Mouse (Mus musculus) limb, embryonic 14.5 days (tissue): ENCODE data around the gene Pde1c. TPM values are rescaled to one million over a fixed set of nuclear protein-coding genes. Genes with fewer than 3 reads are reported as not detected.

Experiments
- ATAC-seq: fragments of 200-750 bp; cut with Nextera tagmentation; 2 replicates; pipeline ENCODE4 v1.8.0; 2017; ENCODE audit warnings: low read depth, moderate number of reproducible peaks, moderate TSS enrichment; ENCODE audit not compliant: low FRiP score
- DNase-seq: peaks from one replicate; pipeline ENCODE4 v3.0.0-alpha.2; 2015; ENCODE audit warnings: low spot score
- H3K27ac ChIP-seq: fragments of 300-500 bp; sonication (generic); replicated peaks from 2 replicates; pipeline ENCODE4 v1.5.1; 2014; ENCODE audit warnings: low read depth, mild to moderate bottlenecking, low read length, moderate library complexity, mixed read lengths
- H3K27me3 ChIP-seq: fragments of 300-500 bp; sonication (generic); 2 replicates; pipeline ENCODE4 v1.6.1; 2014; ENCODE audit warnings: low read length, mixed read lengths; ENCODE audit not compliant: control insufficient read depth, insufficient read depth
- H3K36me3 ChIP-seq: fragments of 300-500 bp; sonication (generic); 2 replicates; pipeline ENCODE4 v1.6.1; 2014; ENCODE audit warnings: mild to moderate bottlenecking, low read length, moderate library complexity, mixed read lengths; ENCODE audit not compliant: control insufficient read depth, insufficient read depth
- H3K4me1 ChIP-seq: fragments of 300-500 bp; sonication (generic); 2 replicates; pipeline ENCODE4 v1.6.1; 2014; ENCODE audit warnings: antibody characterized with exemption, low read length, mixed read lengths; ENCODE audit not compliant: control insufficient read depth, insufficient read depth
- H3K4me2 ChIP-seq: fragments of 300-500 bp; sonication (generic); replicated peaks from 2 replicates; pipeline ENCODE4 v1.6.1; 2014; ENCODE audit warnings: low read depth, mild to moderate bottlenecking, low read length, moderate library complexity; ENCODE audit not compliant: severe bottlenecking
- H3K4me3 ChIP-seq: fragments of 300-500 bp; sonication (generic); replicated peaks from 2 replicates; pipeline ENCODE4 v1.5.1; 2014; ENCODE audit warnings: low read length
- H3K9ac ChIP-seq: fragments of 300-500 bp; sonication (generic); 2 replicates; pipeline ENCODE4 v1.6.1; 2014; ENCODE audit warnings: mild to moderate bottlenecking, low read depth, low read length, moderate library complexity; ENCODE audit not compliant: severe bottlenecking
- H3K9me3 ChIP-seq: fragments of 300-500 bp; sonication (generic); 2 replicates; pipeline ENCODE4 v1.6.1; 2016; ENCODE audit warnings: low read length; ENCODE audit not compliant: control insufficient read depth
- POLR2A ChIP-seq: fragments of 200-500 bp; IDR thresholded peaks from 2 replicates; pipeline ENCODE4 v1.8.0; 2012; ENCODE audit warnings: inconsistent platforms, mild to moderate bottlenecking, moderate library complexity, borderline replicate concordance; ENCODE audit not compliant: insufficient read depth, insufficient read length; ENCODE audit errors: extremely low read depth
- WGBS: fragments of 180-500 bp; shearing (Covaris S2); extraction: QIAGEN DNeasy Blood & Tissue Kit; methylation state at CpG from one replicate; pipeline ENCODE4 v1.1.7; 2014; 5-methylcytosine and 5-hydroxymethylcytosine counted together
- polyA plus RNA-seq, 2 experiments: library from polyadenylated mRNA; depleted of rRNA in 1 of 2; stranded (reverse) in 1 of 2; unstranded in 1 of 2; fragments of >200 nt; fragmentation: Nextera tagmentation in 1 of 2; extraction: Ambion mirVana in 1 of 2; gene quantifications; 2 replicates each; pipeline versions ENCODE4 v1.2.1 to v1.2.3; 2012 to 2014

Gene Pde1c
- polyA plus RNA-seq, 2 experiments: 2.2 to 2.4 TPM

DNA sequence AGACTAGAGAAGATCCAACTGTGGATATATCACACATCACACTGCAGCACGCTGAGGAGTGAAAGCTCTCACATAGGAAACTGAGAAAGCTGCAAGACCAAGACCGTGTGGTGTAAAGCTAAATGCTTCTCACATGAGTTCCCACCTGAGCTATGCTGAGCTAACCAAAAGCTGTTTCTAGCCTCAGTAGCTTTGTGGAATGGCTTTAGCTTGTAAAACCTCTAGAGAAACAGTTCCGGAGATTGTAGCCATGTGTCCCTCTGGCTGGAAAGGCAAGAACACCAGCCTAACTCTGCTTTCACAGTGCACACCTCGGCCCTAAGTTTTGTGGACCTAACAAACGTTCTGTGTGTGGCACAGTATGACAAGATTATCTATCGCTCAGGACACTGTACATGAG, 208.8 kb downstream of the Pde1c start:
- no peak for ATAC-seq
- Histone ChIP-seq H3K9me3 (no peaks in the 10 kb centered on the region), H3K27me3 (peaks cover 12% of the 10 kb centered on the region; the same call in 1 of the 2 replicates), H3K36me3 (no peaks in the 10 kb centered on the region), H3K4me3 (no peak overlapping the region), H3K4me2 (no peak overlapping the region), H3K4me1 (peaks cover 13% of the 10 kb centered on the region), H3K27ac (no peak overlapping the region), H3K9ac (no peak overlapping the region)
- WGBS: 48% methylated on average over 6 of the region's 6 CpGs
- TF ChIP-seq POLR2A: no peak
- no peak for DNase-seq

DNA sequence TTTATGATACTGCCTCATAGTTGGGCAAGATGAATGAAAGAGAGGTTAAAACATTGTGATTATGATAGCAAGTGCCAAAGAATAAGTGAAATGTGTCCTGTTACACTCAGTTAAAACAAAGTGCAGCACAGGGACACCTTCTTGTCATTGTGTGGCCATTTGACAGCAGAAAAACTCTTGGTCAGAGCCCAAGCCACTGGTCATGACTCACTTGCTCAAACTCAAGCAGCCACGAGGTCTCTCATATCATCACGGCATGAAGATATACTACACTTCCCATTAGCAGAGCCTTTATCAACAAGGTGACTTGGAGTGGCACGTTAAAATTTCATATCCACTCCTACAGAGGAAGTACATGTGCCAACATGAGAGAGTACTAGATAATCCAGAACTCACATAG, 209.8 kb downstream of the Pde1c start:
- Histone ChIP-seq H3K27ac (no peak overlapping the region), H3K27me3 (peaks cover 12% of the 10 kb centered on the region; the same call in 1 of the 2 replicates), H3K4me3 (no peak overlapping the region), H3K9me3 (no peaks in the 10 kb centered on the region), H3K36me3 (no peaks in the 10 kb centered on the region), H3K4me1 (peaks cover 13% of the 10 kb centered on the region), H3K4me2 (no peak overlapping the region), H3K9ac (no peak overlapping the region)
- 74% methylated on average over 3 of the region's 3 CpGs for WGBS
- DNase-seq (no peak), ATAC-seq (no peak)
- no peak for TF ChIP-seq POLR2A

DNA sequence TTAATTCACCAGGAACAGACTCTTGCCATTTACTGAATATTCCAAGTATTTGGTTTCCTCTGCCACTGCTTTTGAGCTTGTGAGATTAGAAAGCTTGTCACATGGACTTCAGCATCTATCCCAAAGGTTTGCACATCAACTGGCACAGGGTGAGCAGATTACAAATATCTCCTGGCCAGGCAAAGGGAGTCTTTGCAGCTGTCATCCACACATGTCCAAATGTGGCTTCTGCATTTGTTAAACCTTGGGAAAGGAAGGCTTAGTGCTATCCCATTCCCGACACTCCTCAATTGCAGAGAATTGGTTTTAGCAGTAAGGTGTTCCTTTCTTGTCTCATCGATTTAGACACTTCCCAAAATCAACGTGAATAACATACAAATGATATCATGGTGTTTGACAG, 221.7 kb downstream of the Pde1c start:
- no peak overlapping the region for H3K9ac ChIP-seq
- H3K27me3 ChIP-seq: no peaks in the 10 kb centered on the region
- TF ChIP-seq POLR2A: no peak
- WGBS: 83% methylated on average over 3 of the region's 3 CpGs
- H3K4me2 ChIP-seq: no peak overlapping the region
- H3K27ac ChIP-seq: no peak overlapping the region
- no peaks in the 10 kb centered on the region for H3K36me3 ChIP-seq
- no peak for ATAC-seq
- no peak overlapping the region for H3K4me3 ChIP-seq
- H3K4me1 ChIP-seq: no peaks in the 10 kb centered on the region
- no peak for DNase-seq
- no peaks in the 10 kb centered on the region for H3K9me3 ChIP-seq

DNA sequence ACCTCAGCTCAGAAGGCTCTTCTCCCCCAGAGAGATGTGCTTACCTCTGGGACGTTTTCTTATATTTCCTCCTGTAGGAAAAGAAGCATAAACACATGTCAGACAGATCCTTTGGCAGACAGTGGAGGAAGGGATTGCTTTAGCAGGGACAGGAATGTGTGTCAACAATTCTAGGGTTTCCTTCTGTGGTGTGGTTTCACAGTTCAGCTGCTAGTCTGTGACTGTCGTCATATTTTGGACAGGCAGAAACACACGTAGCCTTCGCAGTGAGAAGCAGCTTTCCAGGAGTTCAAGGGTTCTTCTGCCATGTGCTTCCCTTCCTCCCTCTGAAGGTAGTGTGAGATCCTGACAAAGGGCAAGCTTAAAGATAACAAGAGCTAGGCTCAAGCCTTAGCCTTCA, 223.8 kb downstream of the Pde1c start:
- TF ChIP-seq POLR2A: no peak
- WGBS: 66% methylated on average over 4 of the region's 4 CpGs
- Histone ChIP-seq H3K4me1 (no peaks in the 10 kb centered on the region), H3K9ac (no peak overlapping the region), H3K4me2 (no peak overlapping the region), H3K9me3 (no peaks in the 10 kb centered on the region), H3K27me3 (no peaks in the 10 kb centered on the region), H3K27ac (no peak overlapping the region), H3K4me3 (no peak overlapping the region), H3K36me3 (no peaks in the 10 kb centered on the region)
- no peak for DNase-seq
- peak; percentile 82 for ATAC-seq

- Histone ChIP-seq H3K27ac (no peak overlapping the region), H3K27me3 (no peaks in the 10 kb centered on the region), H3K36me3 (no peaks in the 10 kb centered on the region), H3K4me1 (no peaks in the 10 kb centered on the region), H3K4me3 (no peak overlapping the region), H3K9me3 (no peaks in the 10 kb centered on the region), H3K4me2 (no peak overlapping the region), H3K9ac (no peak overlapping the region)
- DNase-seq (no peak), ATAC-seq (no peak)
- no peak for TF ChIP-seq POLR2A
- WGBS: 61% methylated on average over 1 of the region's 1 CpGs
Measured at GRCm38 (mm10) chr6:56342005-56342404, 226.9 kb downstream of the Pde1c start.
